Mouse (Mus musculus) kidney, embryonic 16.5 days (tissue): ENCODE results near the gene Slc5a10. TPM values are rescaled to one million over a fixed set of nuclear protein-coding genes. Genes with fewer than 3 reads are reported as not detected.
"Not testable (repeated sequence)": the region's sequence is repeated elsewhere in the genome, so short reads cannot be mapped to it uniquely, and the experiment has no call there.

Experiments
- ATAC-seq: fragments of 200-750 bp; cut with Nextera tagmentation; 2 replicates; pipeline ENCODE4 v1.8.0; 2017; ENCODE audit warnings: moderate TSS enrichment; ENCODE audit not compliant: low FRiP score, low TSS enrichment
- H3K27ac ChIP-seq: fragments of 300-500 bp; sonication (generic); 2 replicates; pipeline ENCODE4 v1.5.1; 2014; ENCODE audit warnings: low read length
- H3K27me3 ChIP-seq: fragments of 300-500 bp; sonication (generic); 2 replicates; pipeline ENCODE4 v1.6.1; 2014; ENCODE audit warnings: low read length, control low read depth, mixed read lengths; ENCODE audit not compliant: insufficient read depth
- H3K36me3 ChIP-seq: fragments of 300-500 bp; sonication (generic); 2 replicates; pipeline ENCODE4 v1.6.1; 2014; ENCODE audit warnings: low read length, control low read depth, mixed read lengths; ENCODE audit not compliant: insufficient read depth
- H3K4me1 ChIP-seq: fragments of 300-500 bp; sonication (generic); 2 replicates; pipeline ENCODE4 v1.6.1; 2014; ENCODE audit warnings: low read length, control low read depth, mixed read lengths; ENCODE audit not compliant: insufficient read depth
- H3K4me2 ChIP-seq: fragments of 300-500 bp; sonication (generic); replicated peaks from 2 replicates; pipeline ENCODE4 v1.6.1; 2014; ENCODE audit warnings: low read depth, low read length
- H3K4me3 ChIP-seq: fragments of 300-500 bp; sonication (generic); 2 replicates; pipeline ENCODE4 v1.5.1; 2014; ENCODE audit warnings: mild to moderate bottlenecking, low read length
- H3K9ac ChIP-seq: fragments of 300-500 bp; sonication (generic); replicated peaks from 2 replicates; pipeline ENCODE4 v1.6.1; 2014; ENCODE audit warnings: low read length
- H3K9me3 ChIP-seq: fragments of 300-500 bp; sonication (generic); 2 replicates; pipeline ENCODE4 v1.6.1; 2016; ENCODE audit warnings: low read length, control low read depth
- WGBS: fragments of 180-500 bp; shearing (Covaris S2); extraction: QIAGEN DNeasy Blood & Tissue Kit; methylation state at CpG from one replicate; pipeline ENCODE4 v1.1.7; 2014; 5-methylcytosine and 5-hydroxymethylcytosine counted together
- polyA plus RNA-seq: library from polyadenylated mRNA; unstranded; fragments of >200 nt; fragmentation: Nextera tagmentation; extraction: Ambion mirVana; gene quantifications from 2 replicates; pipeline ENCODE4 v1.2.1, GENCODE M21; 2015

Slc5a10 gene
- polyA plus RNA-seq, 1 experiment from 2014 or later, result 1.1 TPM

- no peak overlapping the region for H3K9ac ChIP-seq
- no peaks in the 10 kb centered on the region for H3K27me3 ChIP-seq
- no peak for ATAC-seq
- no peak overlapping the region for H3K4me2 ChIP-seq
- 71% methylated on average over 2 of the region's 2 CpGs for WGBS
- no peaks in the 10 kb centered on the region; the same call in 1 of the 2 replicates for H3K4me1 ChIP-seq
- no peaks in the 10 kb centered on the region for H3K9me3 ChIP-seq
- H3K27ac ChIP-seq, result no peak overlapping the region
- no peak overlapping the region for H3K4me3 ChIP-seq
- H3K36me3 ChIP-seq, result no peaks in the 10 kb centered on the region
Observed at GRCm38 (mm10) chr11:61646499-61647039, 74.1 kb downstream of the Slc5a10 start.

- Histone ChIP-seq H3K9me3 (no peaks in the 10 kb centered on the region), H3K4me2 (no peak overlapping the region), H3K36me3 (no peaks in the 10 kb centered on the region), H3K4me3 (no peak overlapping the region), H3K9ac (no peak overlapping the region), H3K4me1 (no peaks in the 10 kb centered on the region; the same call in 1 of the 2 replicates), H3K27me3 (no peaks in the 10 kb centered on the region), H3K27ac (no peak overlapping the region)
- no peak for ATAC-seq
- WGBS, result 81% methylated on average over 5 of the region's 5 CpGs
Observed at GRCm38 (mm10) chr11:61645357-61645857, 75.2 kb downstream of the Slc5a10 start.

GRCm38 (mm10) chr11:61644576-61645326, 75.9 kb downstream of the Slc5a10 start:
- Histone ChIP-seq H3K4me1 (no peaks in the 10 kb centered on the region; the same call in 1 of the 2 replicates), H3K36me3 (no peaks in the 10 kb centered on the region), H3K9me3 (no peaks in the 10 kb centered on the region), H3K9ac (no peak overlapping the region), H3K4me2 (no peak overlapping the region), H3K27me3 (no peaks in the 10 kb centered on the region), H3K27ac (no peak overlapping the region), H3K4me3 (no peak overlapping the region)
- WGBS, result 67% methylated on average over 11 of the region's 11 CpGs
- no peak for ATAC-seq

- no peaks in the 10 kb centered on the region for H3K36me3 ChIP-seq
- H3K27me3 ChIP-seq, result no peaks in the 10 kb centered on the region
- ATAC-seq, result no peak
- WGBS, result 67% methylated on average over 5 of the region's 5 CpGs
- no peak overlapping the region for H3K9ac ChIP-seq
- H3K27ac ChIP-seq, result no peak overlapping the region
- H3K4me1 ChIP-seq, result no peaks in the 10 kb centered on the region
- H3K9me3 ChIP-seq, result no peaks in the 10 kb centered on the region
- no peak overlapping the region for H3K4me2 ChIP-seq
- H3K4me3 ChIP-seq, result no peak overlapping the region
Observed at GRCm38 (mm10) chr11:61643184-61643961, 77.3 kb downstream of the Slc5a10 start.

- no peaks in the 10 kb centered on the region for H3K4me1 ChIP-seq
- no peak overlapping the region for H3K9ac ChIP-seq
- WGBS, result 87% methylated on average over 7 of the region's 7 CpGs
- H3K27ac ChIP-seq, result no peak overlapping the region
- no peak overlapping the region for H3K4me2 ChIP-seq
- ATAC-seq, result no peak
- no peaks in the 10 kb centered on the region for H3K9me3 ChIP-seq
- no peak overlapping the region for H3K4me3 ChIP-seq
- no peaks in the 10 kb centered on the region for H3K27me3 ChIP-seq
- H3K36me3 ChIP-seq, result no peaks in the 10 kb centered on the region
Observed at GRCm38 (mm10) chr11:61642106-61642505, 78.5 kb downstream of the Slc5a10 start.

- H3K27me3 ChIP-seq, H3K27ac ChIP-seq, H3K4me2 ChIP-seq, H3K4me1 ChIP-seq, H3K4me3 ChIP-seq, H3K9ac ChIP-seq, H3K9me3 ChIP-seq, ATAC-seq, H3K36me3 ChIP-seq: not testable (repeated sequence)
- WGBS, result 58% methylated on average over 9 of the region's 9 CpGs
Observed at GRCm38 (mm10) chr11:61640585-61640984, 80.0 kb downstream of the Slc5a10 start.

GRCm38 (mm10) chr11:61639601-61640177, 80.9 kb downstream of the Slc5a10 start:
- Histone ChIP-seq H3K9me3 (no peaks in the 10 kb centered on the region), H3K27me3 (no peaks in the 10 kb centered on the region), H3K4me1 (no peaks in the 10 kb centered on the region), H3K27ac (no peak overlapping the region), H3K4me3 (no peak overlapping the region), H3K4me2 (no peak overlapping the region), H3K36me3 (no peaks in the 10 kb centered on the region), H3K9ac (no peak overlapping the region)
- no peak for ATAC-seq
- 88% methylated on average over 5 of the region's 6 CpGs for WGBS

GRCm38 (mm10) chr11:61638764-61639536, 81.7 kb downstream of the Slc5a10 start:
- H3K36me3 ChIP-seq, result no peaks in the 10 kb centered on the region
- H3K9me3 ChIP-seq, result no peaks in the 10 kb centered on the region
- ATAC-seq, result no peak
- no peak overlapping the region for H3K9ac ChIP-seq
- H3K4me1 ChIP-seq, result no peaks in the 10 kb centered on the region
- WGBS, result 69% methylated on average over 12 of the region's 12 CpGs
- H3K4me3 ChIP-seq, result no peak overlapping the region
- H3K4me2 ChIP-seq, result no peak overlapping the region
- no peaks in the 10 kb centered on the region for H3K27me3 ChIP-seq
- H3K27ac ChIP-seq, result no peak overlapping the region

- no peak overlapping the region for H3K4me2 ChIP-seq
- H3K4me1 ChIP-seq, result no peaks in the 10 kb centered on the region
- no peaks in the 10 kb centered on the region for H3K9me3 ChIP-seq
- no peaks in the 10 kb centered on the region for H3K27me3 ChIP-seq
- no peaks in the 10 kb centered on the region for H3K36me3 ChIP-seq
- no peak overlapping the region for H3K4me3 ChIP-seq
- WGBS, result 94% methylated on average over 3 of the region's 3 CpGs
- ATAC-seq, result no peak
- H3K9ac ChIP-seq, result no peak overlapping the region
- H3K27ac ChIP-seq, result no peak overlapping the region
Observed at GRCm38 (mm10) chr11:61637856-61638255, 82.8 kb downstream of the Slc5a10 start.
